Mouse (Mus musculus) hindbrain, embryonic 16.5 days (tissue): ENCODE measurements at regions not wholly inside any gene's neighbourhood (a gene's known extent, or its start where the extent isn't known, plus 50 kb on each side); places are given as distances from the start of the nearest gene placed in this dataset.
A peak's percentile ranks its signal among the peaks of the same experiment; 100 is the strongest.

Experiments used
- ATAC-seq: fragments of 200-750 bp; cut with Nextera tagmentation; 2 replicates; pipeline ENCODE4 v1.8.0; 2017; ENCODE audit warnings: moderate TSS enrichment, moderate library complexity
- H3K27ac ChIP-seq: fragments of 300-500 bp; sonication (generic); 2 replicates; pipeline ENCODE4 v1.5.1; 2014; ENCODE audit warnings: low read depth, mild to moderate bottlenecking, control low read depth, low read length, moderate library complexity
- H3K27me3 ChIP-seq: fragments of 300-500 bp; sonication (generic); replicated peaks from 2 replicates; pipeline ENCODE4 v1.6.1; 2014; ENCODE audit warnings: low read length; ENCODE audit not compliant: control insufficient read depth, insufficient read depth
- H3K36me3 ChIP-seq: fragments of 300-500 bp; sonication (generic); 2 replicates; pipeline ENCODE4 v1.6.1; 2014; ENCODE audit warnings: mild to moderate bottlenecking, low read length, moderate library complexity, mixed read lengths; ENCODE audit not compliant: control insufficient read depth, insufficient read depth
- H3K4me1 ChIP-seq: fragments of 300-500 bp; sonication (generic); 2 replicates; pipeline ENCODE4 v1.6.1; 2014; ENCODE audit warnings: low read depth, low read length; ENCODE audit not compliant: control insufficient read depth, insufficient read depth
- H3K4me2 ChIP-seq: fragments of 300-500 bp; sonication (generic); 2 replicates; pipeline ENCODE4 v1.6.1; 2014; ENCODE audit warnings: mild to moderate bottlenecking, low read length, control low read depth, moderate library complexity
- H3K4me3 ChIP-seq: fragments of 300-500 bp; sonication (generic); 2 replicates; pipeline ENCODE4 v1.5.1; 2014; ENCODE audit warnings: mild to moderate bottlenecking, low read length, control low read depth, moderate library complexity
- H3K9ac ChIP-seq: fragments of 300-500 bp; sonication (generic); 2 replicates; pipeline ENCODE4 v1.6.1; 2014; ENCODE audit warnings: low read depth, mild to moderate bottlenecking, control low read depth, low read length, moderate library complexity
- H3K9me3 ChIP-seq: fragments of 300-500 bp; sonication (generic); 2 replicates; pipeline ENCODE4 v1.6.1; 2014; ENCODE audit warnings: mild to moderate bottlenecking, low read length, moderate library complexity; ENCODE audit not compliant: control insufficient read depth
- whole genome bisulfite sequencing: fragments of 180-500 bp; shearing (Covaris S2); extraction: QIAGEN DNeasy Blood & Tissue Kit; methylation state at CpG from one replicate; pipeline ENCODE4 v1.1.7; 2014; 5-methylcytosine and 5-hydroxymethylcytosine counted together

GRCm38 (mm10) chr1:89373806-89374205, 80.8 kb upstream of the Agap1 start:
- no peaks in the 10 kb centered on the region for H3K27me3 ChIP-seq
- no peaks in the 10 kb centered on the region; the same call in 1 of the 2 replicates for H3K9me3 ChIP-seq
- no peak overlapping the region for H3K4me3 ChIP-seq
- H3K4me2 ChIP-seq, result no peak overlapping the region
- no peak overlapping the region for H3K27ac ChIP-seq
- no peaks in the 10 kb centered on the region for H3K4me1 ChIP-seq
- no peak for ATAC-seq
- H3K36me3 ChIP-seq, result no peaks in the 10 kb centered on the region
- H3K9ac ChIP-seq, result no peak overlapping the region

- Histone ChIP-seq H3K4me2 (no peak overlapping the region), H3K9ac (no peak overlapping the region), H3K4me1 (no peaks in the 10 kb centered on the region), H3K9me3 (no peaks in the 10 kb centered on the region; the same call in 1 of the 2 replicates), H3K27me3 (no peaks in the 10 kb centered on the region), H3K4me3 (no peak overlapping the region), H3K27ac (no peak overlapping the region), H3K36me3 (no peaks in the 10 kb centered on the region)
- no peak for ATAC-seq
- WGBS, result 94% methylated on average over 2 of the region's 2 CpGs
These were observed 80.3 kb upstream of the Agap1 start for GRCm38 (mm10) chr1:89374271-89374670.

GRCm38 (mm10) chr1:89382021-89382420, 72.6 kb upstream of the Agap1 start:
- H3K4me3 ChIP-seq, result no peak overlapping the region
- no peak overlapping the region for H3K4me2 ChIP-seq
- 78% methylated on average over 6 of the region's 6 CpGs for whole genome bisulfite sequencing
- ATAC-seq, result no peak
- no peak overlapping the region for H3K27ac ChIP-seq
- H3K36me3 ChIP-seq, result no peaks in the 10 kb centered on the region
- H3K4me1 ChIP-seq, result no peaks in the 10 kb centered on the region
- no peaks in the 10 kb centered on the region; the same call in 1 of the 2 replicates for H3K9me3 ChIP-seq
- H3K27me3 ChIP-seq, result no peaks in the 10 kb centered on the region
- H3K9ac ChIP-seq, result no peak overlapping the region

- no peaks in the 10 kb centered on the region for H3K9me3 ChIP-seq
- H3K4me1 ChIP-seq, result no peaks in the 10 kb centered on the region
- no peak overlapping the region for H3K9ac ChIP-seq
- H3K27me3 ChIP-seq, result no peaks in the 10 kb centered on the region
- H3K4me3 ChIP-seq, result no peak overlapping the region
- H3K36me3 ChIP-seq, result no peaks in the 10 kb centered on the region
- no peak overlapping the region for H3K27ac ChIP-seq
- WGBS, result 67% methylated on average over 6 of the region's 6 CpGs
- no peak overlapping the region for H3K4me2 ChIP-seq
- no peak for ATAC-seq
These were observed 69.5 kb upstream of the Agap1 start for GRCm38 (mm10) chr1:89385111-89385510.

- no peak for ATAC-seq
- WGBS, result 82% methylated on average over 4 of the region's 4 CpGs
These were observed 61.9 kb upstream of the Agap1 start for GRCm38 (mm10) chr1:89392711-89393110.

GRCm38 (mm10) chr1:89394471-89394870, 60.1 kb upstream of the Agap1 start:
- H3K4me2 ChIP-seq, result no peak overlapping the region
- no peaks in the 10 kb centered on the region for H3K27me3 ChIP-seq
- no peak overlapping the region for H3K4me3 ChIP-seq
- ATAC-seq, result no peak
- H3K9ac ChIP-seq, result no peak overlapping the region
- 56% methylated on average over 7 of the region's 7 CpGs for WGBS
- H3K9me3 ChIP-seq, result no peaks in the 10 kb centered on the region
- no peaks in the 10 kb centered on the region for H3K4me1 ChIP-seq
- H3K36me3 ChIP-seq, result no peaks in the 10 kb centered on the region
- no peak overlapping the region for H3K27ac ChIP-seq

More at GRCm38 (mm10) chr1:89392711-89393110, 61.9 kb upstream of the Agap1 start:
- Histone ChIP-seq H3K4me3 (no peak overlapping the region), H3K4me1 (no peaks in the 10 kb centered on the region), H3K9me3 (no peaks in the 10 kb centered on the region), H3K36me3 (no peaks in the 10 kb centered on the region), H3K9ac (no peak overlapping the region), H3K27me3 (no peaks in the 10 kb centered on the region), H3K27ac (no peak overlapping the region), H3K4me2 (no peak overlapping the region)

- peaks cover 3% of the 10 kb centered on the region; the same call in 1 of the 2 replicates for H3K4me1 ChIP-seq
- no peak overlapping the region for H3K9ac ChIP-seq
- no peak overlapping the region for H3K4me2 ChIP-seq
- peak; percentile 98 for ATAC-seq
- no peaks in the 10 kb centered on the region for H3K36me3 ChIP-seq
- no peaks in the 10 kb centered on the region for H3K27me3 ChIP-seq
- no peak overlapping the region for H3K4me3 ChIP-seq
- no peak overlapping the region; the same call in 1 of the 2 replicates for H3K27ac ChIP-seq
- 12% methylated on average over 10 of the region's 10 CpGs for WGBS
- H3K9me3 ChIP-seq, result no peaks in the 10 kb centered on the region
These were observed 53.8 kb upstream of the Agap1 start for GRCm38 (mm10) chr1:89400734-89401202.

GRCm38 (mm10) chr1:89402513-89403210, 51.9 kb upstream of the Agap1 start:
- WGBS, result 75% methylated on average over 5 of the region's 5 CpGs

GRCm38 (mm10) chr1:89403551-89404050, 51.0 kb upstream of the Agap1 start:
- no peaks in the 10 kb centered on the region for H3K27me3 ChIP-seq
- no peaks in the 10 kb centered on the region for H3K9me3 ChIP-seq
- no peak for ATAC-seq
- H3K4me2 ChIP-seq, result no peak overlapping the region
- peaks cover 4% of the 10 kb centered on the region; the same call in 1 of the 2 replicates for H3K4me1 ChIP-seq
- no peak overlapping the region for H3K4me3 ChIP-seq
- no peak overlapping the region for H3K9ac ChIP-seq
- H3K27ac ChIP-seq, result no peak overlapping the region
- H3K36me3 ChIP-seq, result no peaks in the 10 kb centered on the region
- 69% methylated on average over 7 of the region's 7 CpGs for WGBS

More at GRCm38 (mm10) chr1:89402513-89403210, 51.9 kb upstream of the Agap1 start:
- H3K36me3 ChIP-seq, result no peaks in the 10 kb centered on the region
- ATAC-seq, result no peak
- no peak overlapping the region for H3K9ac ChIP-seq
- H3K4me3 ChIP-seq, result no peak overlapping the region
- no peaks in the 10 kb centered on the region for H3K9me3 ChIP-seq
- no peaks in the 10 kb centered on the region for H3K27me3 ChIP-seq
- H3K4me2 ChIP-seq, result no peak overlapping the region
- H3K4me1 ChIP-seq, result peaks cover 4% of the 10 kb centered on the region; the same call in 1 of the 2 replicates
- H3K27ac ChIP-seq, result no peak overlapping the region
